7 mouse cellular contexts compared by ENCODE assay signal in genomic region chr7:102222336-102222735, GRCm38 (mm10). TPM values are rescaled to one million over a fixed set of nuclear protein-coding genes. Genes with fewer than 3 reads are reported as not detected.
DNase-seq lines count a peak whose midpoint lies in the region; ATAC-seq and TF ChIP-seq lines count a peak whose summit lies in the region.

No protein-coding gene starts in this region.

- peak overlapping the region; percentile 95 for H3K4me2 ChIP-seq in heart, embryonic 13.5 days
- peak overlapping the region; percentile 81 for H3K4me2 ChIP-seq in stomach, postnatal 0 days (replicated peaks; ENCODE audit: low read depth)

- ATAC-seq in heart, embryonic 13.5 days (ENCODE audit: extremely low read depth, insufficient number of reproducible peaks, low FRiP score, low TSS enrichment), result 0 out of 2 replicates have a peak, but pooled peaks have one; percentile 56
- peak; percentile 55; the same call in 1 of the 2 replicates for ATAC-seq in stomach, postnatal 0 days (ENCODE audit: low FRiP score, low TSS enrichment)

- H3K9ac ChIP-seq in heart, embryonic 13.5 days, result peak overlapping the region; percentile 81
- no peak overlapping the region; the same call in 1 of the 2 replicates for H3K9ac ChIP-seq in stomach, postnatal 0 days (ENCODE audit: low read length)

- peak; percentile 22 for TF ChIP-seq CTCF in E14TG2a.4 (conservative IDR thresholded peaks at IDR 0.05; ENCODE audit: low read length)
- TF ChIP-seq CTCF in cortical plate, adult 2 months (IDR thresholded peaks at IDR 0.05; ENCODE audit: extremely low read depth, insufficient read depth, low read length), result peak; percentile 36; the same call in 1 of the 2 replicates
- peak; percentile 72 for TF ChIP-seq CTCF in stomach, postnatal 0 days (IDR thresholded peaks at IDR 0.05; ENCODE audit: low read depth)

- no peaks in the 10 kb centered on the region for H3K9me3 ChIP-seq in E14TG2a.4 (ENCODE audit: low read length)
- H3K9me3 ChIP-seq in heart, embryonic 13.5 days, result no peaks in the 10 kb centered on the region
- H3K9me3 ChIP-seq in megakaryocyte, embryonic 14.5 days, result no peaks in the 10 kb centered on the region
- no peaks in the 10 kb centered on the region for H3K9me3 ChIP-seq in stomach, postnatal 0 days (ENCODE audit: control insufficient read depth, low read length)

- no peak for TF ChIP-seq EP300 in stomach, postnatal 0 days (optimal IDR thresholded peaks at IDR 0.05)

- H3K27ac ChIP-seq in cortical plate, adult 2 months (ENCODE audit: insufficient read depth, low read length), result no peak overlapping the region
- peak overlapping the region; percentile 30; the same call in 1 of the 2 replicates for H3K27ac ChIP-seq in heart, embryonic 13.5 days (replicated peaks)
- H3K27ac ChIP-seq in stomach, postnatal 0 days (replicated peaks), result peak overlapping the region; percentile 89; the same call in 1 of the 2 replicates

- H3K36me3 ChIP-seq in E14TG2a.4 (ENCODE audit: insufficient read depth, low read length), result peaks cover 20% of the 10 kb centered on the region
- H3K36me3 ChIP-seq in heart, embryonic 13.5 days, result peaks cover 7% of the 10 kb centered on the region
- H3K36me3 ChIP-seq in megakaryocyte, embryonic 14.5 days (replicated peaks; ENCODE audit: low read length), result peaks cover 18% of the 10 kb centered on the region
- H3K36me3 ChIP-seq in stomach, postnatal 0 days (ENCODE audit: control insufficient read depth, insufficient read depth, low read length), result no peaks in the 10 kb centered on the region

- no peaks in the 10 kb centered on the region for H3K27me3 ChIP-seq in E14TG2a.4 (ENCODE audit: insufficient read depth, low read length)
- no peaks in the 10 kb centered on the region for H3K27me3 ChIP-seq in heart, embryonic 13.5 days (replicated peaks)
- no peaks in the 10 kb centered on the region for H3K27me3 ChIP-seq in megakaryocyte, embryonic 14.5 days (replicated peaks)
- H3K27me3 ChIP-seq in stomach, postnatal 0 days (ENCODE audit: control insufficient read depth, insufficient read depth, low read length), result no peaks in the 10 kb centered on the region

- peak; percentile 85 for DNase-seq in 416B (ENCODE audit: low read depth)
- DNase-seq in kidney, postnatal 14 days, result peak; percentile 65
- DNase-seq in stomach, postnatal 0 days (ENCODE audit: low spot score), result peak; percentile 69

- 0% methylated on average over 6 of the region's 13 CpGs for WGBS in heart, embryonic 13.5 days
- under 1% methylated on average over 11 of the region's 13 CpGs for WGBS in stomach, postnatal 0 days

- no peak for TF ChIP-seq POLR2A in cortical plate, adult 2 months (IDR thresholded peaks at IDR 0.05; ENCODE audit: extremely low read depth, insufficient read depth, low read length)

- peak overlapping the region; percentile 88 for H3K4me3 ChIP-seq in E14TG2a.4 (replicated peaks; ENCODE audit: low read length)
- H3K4me3 ChIP-seq in cortical plate, adult 2 months (ENCODE audit: insufficient read depth, low read length), result peak overlapping the region; percentile 48; the same call in 1 of the 2 replicates
- H3K4me3 ChIP-seq in heart, embryonic 13.5 days, result peak overlapping the region; percentile 64
- peak overlapping the region; percentile 93 for H3K4me3 ChIP-seq in megakaryocyte, embryonic 14.5 days (replicated peaks)
- H3K4me3 ChIP-seq in stomach, postnatal 0 days (ENCODE audit: low read depth, low read length), result peak overlapping the region; percentile 74

- H3K4me1 ChIP-seq in E14TG2a.4 (replicated peaks; ENCODE audit: low read depth, low read length), result peaks cover 24% of the 10 kb centered on the region
- peaks cover 2% of the 10 kb centered on the region for H3K4me1 ChIP-seq in cortical plate, adult 2 months (ENCODE audit: control insufficient read depth, insufficient read depth, low read length)
- H3K4me1 ChIP-seq in heart, embryonic 13.5 days, result peaks cover 13% of the 10 kb centered on the region
- peaks cover 42% of the 10 kb centered on the region for H3K4me1 ChIP-seq in megakaryocyte, embryonic 14.5 days
- no peaks in the 10 kb centered on the region for H3K4me1 ChIP-seq in stomach, postnatal 0 days (replicated peaks; ENCODE audit: control insufficient read depth, insufficient read depth)

RNA-seq across cellular contexts. Expression of gene Pgap2, which starts 12.3 kb away (rescaled TPM):
- 29.1 and 29.9 TPM in 2 replicates for polyA plus RNA-seq in cortical plate, adult 2 months (2012; rRNA removed)
- 56.3 and 61.3 TPM in 2 replicates for polyA plus RNA-seq in heart, embryonic 13.5 days (2015; fragmentation: Nextera tagmentation; extraction: Ambion mirVana)
- 8.0 and 17.3 TPM in 2 replicates for polyA plus RNA-seq in megakaryocyte, embryonic 14.5 days (2012; ENCODE audit: insufficient read depth, low replicate concordance)
- 88.2 and 89.6 TPM in 2 replicates for polyA plus RNA-seq in stomach, postnatal 0 days (2015; fragmentation: Nextera tagmentation; extraction: Ambion mirVana)

RNA-seq across cellular contexts. Expression of gene Nup98, which starts 12.4 kb away (rescaled TPM):
- 16.2 and 17.1 TPM in 2 replicates for polyA plus RNA-seq in cortical plate, adult 2 months (2012; rRNA removed)
- polyA plus RNA-seq in heart, embryonic 13.5 days (2015; fragmentation: Nextera tagmentation; extraction: Ambion mirVana), result 21.1 and 22.0 TPM in 2 replicates
- 0.81 and 1.1 TPM in 2 replicates for polyA plus RNA-seq in megakaryocyte, embryonic 14.5 days (2012; ENCODE audit: insufficient read depth, low replicate concordance)
- polyA plus RNA-seq in stomach, postnatal 0 days (2015; fragmentation: Nextera tagmentation; extraction: Ambion mirVana), result 12.1 and 12.3 TPM in 2 replicates

RNA-seq across cellular contexts. Expression of gene Rhog, which starts 33.5 kb away (rescaled TPM):
- 50.9 and 55.1 TPM in 2 replicates for polyA plus RNA-seq in cortical plate, adult 2 months (2012; rRNA removed)
- 43.8 and 46.5 TPM in 2 replicates for polyA plus RNA-seq in heart, embryonic 13.5 days (2015; fragmentation: Nextera tagmentation; extraction: Ambion mirVana)
- 210 and 238 TPM in 2 replicates for polyA plus RNA-seq in megakaryocyte, embryonic 14.5 days (2012; ENCODE audit: insufficient read depth, low replicate concordance)
- polyA plus RNA-seq in stomach, postnatal 0 days (2015; fragmentation: Nextera tagmentation; extraction: Ambion mirVana), result 52.1 and 53.1 TPM in 2 replicates

RNA-seq across cellular contexts. Expression of gene Stim1, which starts 45.3 kb away (rescaled TPM):
- 75.4 and 75.7 TPM in 2 replicates for polyA plus RNA-seq in cortical plate, adult 2 months (2012; rRNA removed)
- 11.7 and 13.0 TPM in 2 replicates for polyA plus RNA-seq in heart, embryonic 13.5 days (2015; fragmentation: Nextera tagmentation; extraction: Ambion mirVana)
- polyA plus RNA-seq in megakaryocyte, embryonic 14.5 days (2012; ENCODE audit: insufficient read depth, low replicate concordance), result 106 and 312 TPM in 2 replicates
- 26.4 and 29.5 TPM in 2 replicates for polyA plus RNA-seq in stomach, postnatal 0 days (2015; fragmentation: Nextera tagmentation; extraction: Ambion mirVana)

Comparison
In these comparisons a context has a peak if more than half of its experiments do, and no peak if none do; other contexts are left out.
1. CTCF ChIP-seq: peak in every context shown above with its lines; median percentile 72 in stomach, postnatal 0 days; 36 in cortical plate, adult 2 months; 22 in E14TG2a.4.